Mouse (Mus musculus): ENCODE data around the gene Gch1. TPM values are rescaled to one million over a fixed set of nuclear protein-coding genes. Genes with fewer than 3 reads are reported as not detected.

Gene Gch1
- total and polyA plus RNA-seq, 3 experiments, result 0.27 to 17.3 (median 0.87) TPM

GRCm38 (mm10) chr14:47186561-47186960 lies 2.7 kb downstream of the Gch1 start:
- no peak overlapping the region for H3K4me3 ChIP-seq (ENCODE audit: low read depth, low read length)
- peaks cover 4% of the 10 kb centered on the region for H3K9me3 ChIP-seq (replicated peaks)
- peaks cover 13% of the 10 kb centered on the region for H3K4me1 ChIP-seq (ENCODE audit: insufficient read depth, low read depth, low read length)
- peaks cover 29% of the 10 kb centered on the region for H3K27me3 ChIP-seq (ENCODE audit: insufficient read depth, low read length)
- no peaks in the 10 kb centered on the region for H3K36me3 ChIP-seq (replicated peaks)
- ATAC-seq (ENCODE audit: extremely low read depth, insufficient number of reproducible peaks, low FRiP score, poor library complexity, severe bottlenecking) (no peak), DNase-seq (ENCODE audit: low spot score) (no peak)
- TF ChIP-seq CTCF (IDR thresholded peaks at IDR 0.05; ENCODE audit: low read depth, low read length) (no peak), POLR2AphosphoS5 (IDR thresholded peaks at IDR 0.05; ENCODE audit: insufficient replicate concordance, low read depth, low read length) (no peak), GATA1 (IDR thresholded peaks at IDR 0.05; ENCODE audit: borderline replicate concordance, low read length) (no peak), TAL1 (conservative IDR thresholded peaks at IDR 0.05; ENCODE audit: low read depth, low read length) (no peak), GATA2 (IDR thresholded peaks at IDR 0.05; ENCODE audit: borderline replicate concordance, low read depth, low read length) (no peak)

- no peak for ATAC-seq (ENCODE audit: extremely low read depth, insufficient number of reproducible peaks, low FRiP score, poor library complexity, severe bottlenecking)
Measured at GRCm38 (mm10) chr14:47181497-47182290, 7.5 kb downstream of the Gch1 start.

GRCm38 (mm10) chr14:47178851-47179250 lies 10.4 kb downstream of the Gch1 start:
- H3K27me3 ChIP-seq (ENCODE audit: insufficient read depth, low read length), result peaks cover 13% of the 10 kb centered on the region
- H3K4me1 ChIP-seq (ENCODE audit: insufficient read depth, low read depth, low read length), result no peaks in the 10 kb centered on the region
- H3K36me3 ChIP-seq (replicated peaks), result no peaks in the 10 kb centered on the region
- no peak for TF ChIP-seq CTCF (IDR thresholded peaks at IDR 0.05; ENCODE audit: low read depth, low read length)
- no peak for TF ChIP-seq GATA2 (IDR thresholded peaks at IDR 0.05; ENCODE audit: borderline replicate concordance, low read depth, low read length)
- no peak for TF ChIP-seq POLR2AphosphoS5 (IDR thresholded peaks at IDR 0.05; ENCODE audit: insufficient replicate concordance, low read depth, low read length)
- TF ChIP-seq GATA1 (IDR thresholded peaks at IDR 0.05; ENCODE audit: borderline replicate concordance, low read length), result no peak
- no peak for TF ChIP-seq TAL1 (conservative IDR thresholded peaks at IDR 0.05; ENCODE audit: low read depth, low read length)
- ATAC-seq (ENCODE audit: extremely low read depth, insufficient number of reproducible peaks, low FRiP score, poor library complexity, severe bottlenecking), result no peak
- DNase-seq (ENCODE audit: low spot score), result no peak
- peaks cover 4% of the 10 kb centered on the region for H3K9me3 ChIP-seq (replicated peaks)
- H3K4me3 ChIP-seq (ENCODE audit: low read depth, low read length), result no peak overlapping the region

More at GRCm38 (mm10) chr14:47181497-47182290, 7.5 kb downstream of the Gch1 start:
- TF ChIP-seq GATA2 (IDR thresholded peaks at IDR 0.05; ENCODE audit: borderline replicate concordance, low read depth, low read length) (no peak), TAL1 (conservative IDR thresholded peaks at IDR 0.05; ENCODE audit: low read depth, low read length) (no peak), CTCF (IDR thresholded peaks at IDR 0.05; ENCODE audit: low read depth, low read length) (peak; percentile 44; the same call in 1 of the 2 replicates), POLR2AphosphoS5 (IDR thresholded peaks at IDR 0.05; ENCODE audit: insufficient replicate concordance, low read depth, low read length) (no peak), GATA1 (IDR thresholded peaks at IDR 0.05; ENCODE audit: borderline replicate concordance, low read length) (no peak)
- Histone ChIP-seq H3K9me3 (replicated peaks) (peaks cover 4% of the 10 kb centered on the region), H3K27me3 (ENCODE audit: insufficient read depth, low read length) (peaks cover 21% of the 10 kb centered on the region), H3K4me3 (ENCODE audit: low read depth, low read length) (no peak overlapping the region), H3K36me3 (replicated peaks) (no peaks in the 10 kb centered on the region), H3K4me1 (ENCODE audit: insufficient read depth, low read depth, low read length) (no peaks in the 10 kb centered on the region)
- no peak for DNase-seq (ENCODE audit: low spot score)

- DNase-seq (ENCODE audit: low spot score) (no peak), ATAC-seq (ENCODE audit: extremely low read depth, insufficient number of reproducible peaks, low FRiP score, poor library complexity, severe bottlenecking) (no peak)
- TF ChIP-seq TAL1 (conservative IDR thresholded peaks at IDR 0.05; ENCODE audit: low read depth, low read length), result no peak
- no peak for TF ChIP-seq CTCF (IDR thresholded peaks at IDR 0.05; ENCODE audit: low read depth, low read length)
- TF ChIP-seq POLR2AphosphoS5 (IDR thresholded peaks at IDR 0.05; ENCODE audit: insufficient replicate concordance, low read depth, low read length), result no peak
- no peak for TF ChIP-seq GATA1 (IDR thresholded peaks at IDR 0.05; ENCODE audit: borderline replicate concordance, low read length)
- no peak for TF ChIP-seq GATA2 (IDR thresholded peaks at IDR 0.05; ENCODE audit: borderline replicate concordance, low read depth, low read length)
- H3K36me3 ChIP-seq (replicated peaks), result no peaks in the 10 kb centered on the region
- no peaks in the 10 kb centered on the region for H3K4me1 ChIP-seq (ENCODE audit: insufficient read depth, low read depth, low read length)
- peaks cover 4% of the 10 kb centered on the region for H3K9me3 ChIP-seq (replicated peaks)
- no peak overlapping the region for H3K4me3 ChIP-seq (ENCODE audit: low read depth, low read length)
- peaks cover 16% of the 10 kb centered on the region for H3K27me3 ChIP-seq (ENCODE audit: insufficient read depth, low read length)
Measured at GRCm38 (mm10) chr14:47177846-47178414, 11.3 kb downstream of the Gch1 start.

- DNase-seq (ENCODE audit: low spot score) (no peak), ATAC-seq (ENCODE audit: extremely low read depth, insufficient number of reproducible peaks, low FRiP score, poor library complexity, severe bottlenecking) (no peak)
- TF ChIP-seq GATA1 (IDR thresholded peaks at IDR 0.05; ENCODE audit: borderline replicate concordance, low read length) (no peak), GATA2 (IDR thresholded peaks at IDR 0.05; ENCODE audit: borderline replicate concordance, low read depth, low read length) (no peak), POLR2AphosphoS5 (IDR thresholded peaks at IDR 0.05; ENCODE audit: insufficient replicate concordance, low read depth, low read length) (no peak), TAL1 (conservative IDR thresholded peaks at IDR 0.05; ENCODE audit: low read depth, low read length) (no peak), CTCF (IDR thresholded peaks at IDR 0.05; ENCODE audit: low read depth, low read length) (no peak)
- no peaks in the 10 kb centered on the region for H3K9me3 ChIP-seq (replicated peaks)
- H3K4me1 ChIP-seq (ENCODE audit: insufficient read depth, low read depth, low read length), result no peaks in the 10 kb centered on the region
- H3K4me3 ChIP-seq (ENCODE audit: low read depth, low read length), result no peak overlapping the region
- peaks cover 16% of the 10 kb centered on the region for H3K27me3 ChIP-seq (ENCODE audit: insufficient read depth, low read length)
- H3K36me3 ChIP-seq (replicated peaks), result no peaks in the 10 kb centered on the region
Measured at GRCm38 (mm10) chr14:47176226-47176625, 13.0 kb downstream of the Gch1 start.

GRCm38 (mm10) chr14:47175136-47175535 lies 14.1 kb downstream of the Gch1 start:
- Histone ChIP-seq H3K4me1 (ENCODE audit: insufficient read depth, low read depth, low read length) (no peaks in the 10 kb centered on the region), H3K9me3 (replicated peaks) (no peaks in the 10 kb centered on the region), H3K27me3 (ENCODE audit: insufficient read depth, low read length) (peaks cover 17% of the 10 kb centered on the region), H3K36me3 (replicated peaks) (no peaks in the 10 kb centered on the region), H3K4me3 (ENCODE audit: low read depth, low read length) (no peak overlapping the region)
- no peak for DNase-seq (ENCODE audit: low spot score)
- TF ChIP-seq GATA1 (IDR thresholded peaks at IDR 0.05; ENCODE audit: borderline replicate concordance, low read length), result no peak
- TF ChIP-seq GATA2 (IDR thresholded peaks at IDR 0.05; ENCODE audit: borderline replicate concordance, low read depth, low read length), result no peak
- TF ChIP-seq CTCF (IDR thresholded peaks at IDR 0.05; ENCODE audit: low read depth, low read length), result no peak
- no peak for TF ChIP-seq POLR2AphosphoS5 (IDR thresholded peaks at IDR 0.05; ENCODE audit: insufficient replicate concordance, low read depth, low read length)
- no peak for TF ChIP-seq TAL1 (conservative IDR thresholded peaks at IDR 0.05; ENCODE audit: low read depth, low read length)
- no peak for ATAC-seq (ENCODE audit: extremely low read depth, insufficient number of reproducible peaks, low FRiP score, poor library complexity, severe bottlenecking)

Data from G1E (cell line).